18 mouse cellular contexts compared by ENCODE assay signal in the genomic region with DNA sequence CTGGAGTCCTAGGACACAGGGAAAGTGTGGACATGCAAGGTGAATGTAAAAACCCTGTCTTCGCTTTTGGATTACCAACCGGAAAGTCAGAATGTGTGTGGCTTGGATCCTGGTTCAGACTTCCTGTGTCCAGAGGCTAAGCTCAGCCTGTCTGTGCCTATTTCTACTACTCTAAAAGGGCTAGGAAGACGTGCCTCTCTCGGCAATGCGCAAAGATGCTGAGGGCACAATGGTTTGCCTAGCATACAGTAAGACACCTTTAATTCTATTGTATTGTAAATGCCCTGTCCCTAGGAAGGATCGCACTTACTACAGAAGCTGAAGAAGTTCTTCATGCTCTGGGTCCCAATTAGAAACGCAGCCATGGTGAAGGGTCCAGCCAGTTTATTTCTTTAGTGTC. TPM values are rescaled to one million over a fixed set of nuclear protein-coding genes. Genes with fewer than 3 reads are reported as not detected.
DNase-seq lines count a peak whose midpoint lies in the region; ATAC-seq and TF ChIP-seq lines count a peak whose summit lies in the region.
"Had no signal": no experiment of that assay in that cellular context is flagged by ENCODE, and none has a peak within 500 bp of the region (broad histone marks: within the 10 kb centered on the region; RNA-seq: fewer than 3 reads in every experiment).

No protein-coding gene starts in this region.

- TF ChIP-seq CTCF in layer of hippocampus, adult 2 months (conservative IDR thresholded peaks at IDR 0.05) = no peak
- TF ChIP-seq CTCF in E14TG2a.4 (conservative IDR thresholded peaks at IDR 0.05; ENCODE audit: low read length) = no peak
- no peak for TF ChIP-seq CTCF in ES-Bruce4 (IDR thresholded peaks at IDR 0.05; ENCODE audit: low read depth, low read length)

- TF ChIP-seq POLR2A in ES-Bruce4 (IDR thresholded peaks at IDR 0.05; ENCODE audit: insufficient read depth, low read length) = no peak

- H3K4me3 ChIP-seq in layer of hippocampus, adult 2 months = no peak overlapping the region
- H3K4me3 ChIP-seq in E14TG2a.4 (replicated peaks; ENCODE audit: low read length) = peak overlapping the region; percentile 81
- H3K4me3 ChIP-seq in ES-Bruce4 (ENCODE audit: low read depth, low read length) = no peak overlapping the region
- H3K4me3 ChIP-seq: embryonic facial prominence, embryonic 13.5 days; forebrain, embryonic 12.5 days; heart, adult 2 months; heart, embryonic 12.5 days had no signal

- H3K4me1 ChIP-seq in E14TG2a.4 (replicated peaks; ENCODE audit: low read depth, low read length) = peaks cover 89% of the 10 kb centered on the region
- H3K4me1 ChIP-seq in ES-Bruce4 (ENCODE audit: control insufficient read depth, insufficient read depth, low read length) = peaks cover 9% of the 10 kb centered on the region

- H3K9ac ChIP-seq in ES-Bruce4 (ENCODE audit: low read depth, poor library complexity, severe bottlenecking) = peak overlapping the region; percentile 38; the same call in 1 of the 2 replicates
- H3K9ac ChIP-seq: heart, embryonic 12.5 days had no signal

- H3K9me3 ChIP-seq in E14TG2a.4 (ENCODE audit: low read length) (no peaks in the 10 kb centered on the region), ES-Bruce4 (replicated peaks; ENCODE audit: control insufficient read depth, insufficient read depth, low read length, poor library complexity, severe bottlenecking) (no peaks in the 10 kb centered on the region)
- H3K9me3 ChIP-seq: embryonic facial prominence, embryonic 13.5 days; forebrain, embryonic 12.5 days; heart, embryonic 12.5 days; hindbrain, embryonic 10.5 days had no signal

- H3K27me3 ChIP-seq in E14TG2a.4 (ENCODE audit: insufficient read depth, low read length) = no peaks in the 10 kb centered on the region
- H3K27me3 ChIP-seq in ES-Bruce4 (ENCODE audit: control insufficient read depth, insufficient read depth, low read length, poor library complexity, severe bottlenecking) = no peaks in the 10 kb centered on the region

- no peak for DNase-seq in layer of hippocampus, adult 2 months (ENCODE audit: low spot score in 2 of 2)
- no peak for DNase-seq in layer of hippocampus, postnatal 10 days (ENCODE audit: low spot score in 2 of 2)
- peak; percentile 45 for DNase-seq in R1 (ENCODE audit: low read depth, low spot score)
- no peak for DNase-seq in kidney, adult 18-20 months
- DNase-seq: adrenal gland, postnatal 14 days; gastrocnemius, postnatal 14 days; heart, adult 2 months had no signal

- peak overlapping the region; percentile 91 for H3K27ac ChIP-seq in layer of hippocampus, adult 2 months
- peak overlapping the region; percentile 89 for H3K27ac ChIP-seq in ES-Bruce4 (ENCODE audit: insufficient read depth, low read length)
- H3K27ac ChIP-seq: forebrain, embryonic 12.5 days; heart, adult 2 months; hindbrain, embryonic 15.5 days had no signal

- H3K36me3 ChIP-seq in E14TG2a.4 (ENCODE audit: insufficient read depth, low read length) (peaks cover 29% of the 10 kb centered on the region), ES-Bruce4 (ENCODE audit: control insufficient read depth, insufficient read depth, low read length, poor library complexity, severe bottlenecking) (no peaks in the 10 kb centered on the region)
- H3K36me3 ChIP-seq: embryonic facial prominence, embryonic 13.5 days; forebrain, embryonic 12.5 days; heart, embryonic 12.5 days; hindbrain, embryonic 10.5 days; hindbrain, embryonic 15.5 days had no signal

- TF ChIP-seq EP300 in ES-Bruce4 (IDR thresholded peaks at IDR 0.05; ENCODE audit: insufficient read depth, low read depth, low read length) = no peak

- ATAC-seq in megakaryocyte-erythroid progenitor cell, adult 5-6 weeks (replicated peaks; ENCODE audit: low FRiP score, low TSS enrichment, poor library complexity, severe bottlenecking) = no peak
- ATAC-seq: activated CD4-positive, CD25-positive, alpha-beta regulatory T cell, adult 4 months; forebrain, embryonic 16.5 days; inflammation-experienced regulatory T-cells, adult 6 months had no signal

RNA-seq across cellular contexts. Expression of a gene that starts 15.0 kb away (rescaled TPM):
- 100 to 1,000 TPM; 184 to 186 TPM for total RNA-seq in layer of hippocampus, adult 2 months (2021)
- 100 to 1,000 TPM in 1 of 2 experiments, 10 to 100 TPM in 1; 93.0 to 106 TPM for total RNA-seq in layer of hippocampus, postnatal 10 days (2021)
- 12.3 and 15.5 TPM in 2 replicates for polyA plus RNA-seq in ES-Bruce4 (2011; ENCODE audit: insufficient read depth, insufficient read length, low read depth, missing spikeins)
- 1.9 and 7.9 TPM in 2 replicates for total RNA-seq in megakaryocyte-erythroid progenitor cell, adult 5-6 weeks (2014; fragmentation: Nextera tagmentation)
- 0.11 TPM in 1 of 2 replicates, not detected in the other for total RNA-seq in megakaryocyte-erythroid progenitor cell, adult 5-6 weeks (2017)
- polyA plus RNA-seq: activated CD4-positive, CD25-positive, alpha-beta regulatory T cell, adult 4 months; inflammation-experienced regulatory T-cells, adult 6 months had no signal

RNA-seq across cellular contexts. Expression of a gene that starts 33.3 kb away (rescaled TPM):
- total RNA-seq in layer of hippocampus, adult 2 months (2021) = not detected
- total RNA-seq in layer of hippocampus, postnatal 10 days (2021) = under 1 TPM in 1 of 2 experiments, not detected in 1; 0.98 TPM
- polyA plus RNA-seq in ES-Bruce4 (2011; ENCODE audit: insufficient read depth, insufficient read length, low read depth, missing spikeins) = 0.97 and 1.1 TPM in 2 replicates
- 5.3 and 10.3 TPM in 2 replicates for total RNA-seq in megakaryocyte-erythroid progenitor cell, adult 5-6 weeks (2014; fragmentation: Nextera tagmentation)
- 2.0 and 11.0 TPM in 2 replicates for total RNA-seq in megakaryocyte-erythroid progenitor cell, adult 5-6 weeks (2017)
- total RNA-seq: gastrocnemius, postnatal 14 days had no signal
- polyA plus RNA-seq: heart, embryonic 12.5 days had no signal

RNA-seq across cellular contexts. Expression of a gene that starts 51.7 kb away (rescaled TPM):
- total RNA-seq in layer of hippocampus, adult 2 months (2021) = 10 to 100 TPM; 58.2 to 66.7 TPM
- 10 to 100 TPM; 58.3 to 67.3 TPM for total RNA-seq in layer of hippocampus, postnatal 10 days (2021)
- polyA plus RNA-seq in ES-Bruce4 (2011; ENCODE audit: insufficient read depth, insufficient read length, low read depth, missing spikeins) = 67.6 and 95.7 TPM in 2 replicates
- 68.7 and 69.2 TPM in 2 replicates for total RNA-seq in megakaryocyte-erythroid progenitor cell, adult 5-6 weeks (2014; fragmentation: Nextera tagmentation)
- total RNA-seq in megakaryocyte-erythroid progenitor cell, adult 5-6 weeks (2017) = 28.8 and 59.9 TPM in 2 replicates

RNA-seq across cellular contexts. Expression of a gene that starts 56.8 kb away (rescaled TPM):
- 10 to 100 TPM in 1 of 2 experiments, 1 to 10 TPM in 1; 9.0 to 10.5 TPM for total RNA-seq in layer of hippocampus, adult 2 months (2021)
- 10 to 100 TPM; 10.3 to 13.6 TPM for total RNA-seq in layer of hippocampus, postnatal 10 days (2021)
- polyA plus RNA-seq in ES-Bruce4 (2011; ENCODE audit: insufficient read depth, insufficient read length, low read depth, missing spikeins) = 81.9 and 86.6 TPM in 2 replicates
- total RNA-seq in megakaryocyte-erythroid progenitor cell, adult 5-6 weeks (2014; fragmentation: Nextera tagmentation) = 194 and 214 TPM in 2 replicates
- total RNA-seq in megakaryocyte-erythroid progenitor cell, adult 5-6 weeks (2017) = 61.0 and 90.8 TPM in 2 replicates

Comparison
In these comparisons a context has a peak if more than half of its experiments do, and no peak if none do; other contexts are left out.
1. RNA of a gene that starts 15.0 kb away (total RNA-seq): 184 to 186 TPM in layer of hippocampus, adult 2 months and 93.0 to 106 TPM in layer of hippocampus, postnatal 10 days; 0.11 to 7.9 TPM in megakaryocyte-erythroid progenitor cell, adult 5-6 weeks; every median in the first group is over 10 times any median in the second.